Mouse (Mus musculus): ENCODE results near the gene Scg5.

Scg5 gene

GRCm38 (mm10) chr2:113806851-113807577 lies 21.9 kb downstream of the Scg5 start:
- no peak for DNase-seq (ENCODE audit: low spot score in 2 of 2)

GRCm38 (mm10) chr2:113805765-113806164 lies 23.2 kb downstream of the Scg5 start:
- no peak for DNase-seq (ENCODE audit: low spot score in 2 of 2)

- DNase-seq (ENCODE audit: low spot score in 2 of 2) = no peak
Measured at GRCm38 (mm10) chr2:113803753-113804152, 25.2 kb downstream of the Scg5 start.

GRCm38 (mm10) chr2:113800846-113801245 lies 28.1 kb downstream of the Scg5 start:
- no peak for DNase-seq (ENCODE audit: low spot score in 2 of 2)

DNA sequence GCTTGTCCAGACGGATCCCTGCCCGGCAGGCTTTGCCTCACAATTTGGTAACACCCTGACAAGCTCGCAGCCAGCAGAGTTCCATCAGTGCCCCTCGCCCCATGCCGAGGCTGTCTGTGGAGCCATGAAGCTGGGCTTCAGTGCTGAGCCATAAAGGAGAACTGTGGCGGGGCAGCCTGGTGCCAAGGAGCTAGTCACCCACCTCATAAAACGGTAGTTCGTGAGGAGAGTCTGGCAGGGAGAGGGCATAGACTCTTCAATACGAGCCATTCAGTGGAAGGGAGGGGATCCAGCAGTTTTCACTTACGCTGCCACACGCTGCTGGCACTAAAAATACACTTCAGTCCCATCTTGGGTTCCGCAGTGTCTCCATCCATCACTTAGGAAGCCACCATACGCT lies 30.3 kb downstream of the Scg5 start:
- DNase-seq (ENCODE audit: low spot score in 2 of 2) = no peak

GRCm38 (mm10) chr2:113795186-113795585 lies 33.7 kb downstream of the Scg5 start:
- DNase-seq (ENCODE audit: low spot score in 2 of 2) = no peak

DNA sequence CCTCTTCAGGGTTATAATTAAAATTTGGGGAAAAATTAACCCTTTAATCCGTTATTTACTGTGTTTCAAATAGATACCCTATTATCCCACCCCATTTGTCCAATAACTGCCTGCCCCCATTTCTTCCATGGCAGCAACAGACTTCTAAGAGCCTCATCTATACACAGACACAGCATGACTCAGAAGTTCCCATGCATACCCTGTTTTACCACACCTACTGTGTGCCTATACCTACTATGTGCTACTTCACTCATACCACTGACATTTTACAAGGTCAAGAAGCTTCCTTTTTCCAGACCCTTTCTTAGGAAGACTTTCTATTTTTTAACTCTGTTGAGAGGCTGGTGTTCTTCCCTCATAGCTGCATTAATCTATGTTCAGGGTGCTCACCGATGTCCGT lies 35.4 kb downstream of the Scg5 start:
- DNase-seq (ENCODE audit: low spot score in 2 of 2) = no peak

- DNase-seq (ENCODE audit: low spot score in 2 of 2) = no peak
Measured at GRCm38 (mm10) chr2:113788821-113789387, 40.0 kb downstream of the Scg5 start.

GRCm38 (mm10) chr2:113787882-113788281 lies 41.0 kb downstream of the Scg5 start:
- no peak for DNase-seq (ENCODE audit: low spot score in 2 of 2)

- DNase-seq (ENCODE audit: low spot score in 2 of 2) = no peak
Measured at GRCm38 (mm10) chr2:113784851-113785250, 44.1 kb downstream of the Scg5 start.

GRCm38 (mm10) chr2:113781521-113781920 lies 47.4 kb downstream of the Scg5 start:
- DNase-seq (ENCODE audit: low spot score in 2 of 2) = no peak

DNA sequence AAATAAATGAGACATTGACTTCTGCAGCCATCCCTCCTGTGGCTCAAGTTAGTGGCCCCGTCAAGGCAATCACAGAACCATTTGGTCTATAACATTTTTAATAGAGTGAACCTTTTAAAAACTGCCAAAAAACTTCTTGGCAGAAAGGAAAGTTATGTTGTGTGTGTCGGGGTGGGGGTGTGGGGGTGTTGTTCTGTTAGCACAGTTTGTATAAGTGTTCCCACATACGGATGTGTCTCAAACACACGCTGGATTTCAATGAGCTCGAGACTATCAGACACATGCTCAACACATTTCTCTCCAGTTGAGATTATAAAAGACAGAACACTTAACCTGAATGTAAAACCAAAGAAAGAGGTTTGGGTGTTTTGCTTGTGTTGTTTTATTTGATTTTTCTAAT lies 47.8 kb downstream of the Scg5 start:
- DNase-seq (ENCODE audit: low spot score in 2 of 2) = no peak

DNA sequence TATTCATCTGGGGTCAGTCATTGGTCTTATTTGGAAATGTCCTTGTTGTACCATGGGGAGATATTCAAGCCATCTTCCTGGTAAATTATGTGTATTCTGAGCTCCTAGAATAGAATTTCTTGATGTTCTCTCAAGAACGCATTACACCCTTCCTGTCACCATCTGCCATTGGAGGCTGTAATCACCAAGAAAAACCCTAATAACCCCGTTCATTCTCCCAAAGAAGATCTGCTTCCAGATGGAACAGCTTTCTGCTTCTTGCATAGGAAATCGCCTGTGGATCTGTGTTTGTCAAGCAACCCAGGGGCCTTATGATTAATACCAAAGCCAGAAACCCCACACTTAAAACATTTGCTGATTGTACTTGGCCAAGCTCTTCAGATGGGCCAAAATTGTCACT lies 49.6 kb downstream of the Scg5 start:
- DNase-seq (ENCODE audit: low spot score in 2 of 2) = no peak

- no peak for DNase-seq (ENCODE audit: low spot score in 2 of 2)
Measured at GRCm38 (mm10) chr2:113778036-113778435, 50.9 kb downstream of the Scg5 start.

GRCm38 (mm10) chr2:113776297-113776696 lies 52.6 kb downstream of the Scg5 start:
- no peak for DNase-seq (ENCODE audit: low spot score in 2 of 2)

DNA sequence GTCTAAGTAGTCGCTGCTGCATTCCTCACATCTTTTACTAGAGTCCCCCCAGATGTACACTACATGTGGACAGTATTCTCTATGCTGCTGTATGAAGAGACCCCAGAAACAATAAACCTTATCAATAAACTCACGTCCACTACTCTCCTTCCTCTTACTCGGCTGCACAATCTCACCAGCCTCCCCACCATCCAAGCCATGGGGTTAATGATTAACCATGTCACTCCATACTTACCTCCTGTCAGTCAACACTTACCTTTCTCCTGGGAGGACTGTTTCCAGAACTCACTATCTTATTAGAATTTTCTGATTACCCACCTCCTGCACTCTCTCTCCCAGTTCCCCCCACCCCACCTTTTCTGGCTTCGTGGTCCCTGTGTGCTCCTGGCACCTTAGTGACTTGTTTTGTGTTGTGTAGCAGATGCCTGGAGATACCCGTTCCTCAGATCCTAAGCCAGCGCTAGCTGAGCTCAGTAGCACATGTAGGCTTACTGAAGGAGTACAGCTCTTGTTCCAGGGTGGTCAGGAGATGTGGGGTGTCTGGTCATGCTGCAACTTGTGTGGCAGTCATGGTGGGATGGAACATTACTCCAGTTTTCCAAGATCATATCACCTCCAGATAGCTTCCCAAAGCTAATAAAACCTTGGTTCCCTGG lies 54.6 kb downstream of the Scg5 start:
- no peak for DNase-seq (ENCODE audit: low spot score in 2 of 2)

GRCm38 (mm10) chr2:113768541-113769303 lies 60.2 kb downstream of the Scg5 start:
- no peak for DNase-seq (ENCODE audit: low spot score in 2 of 2)

- no peak for DNase-seq (ENCODE audit: low spot score in 2 of 2)
Measured at GRCm38 (mm10) chr2:113765885-113766284, 63.0 kb downstream of the Scg5 start.

DNA sequence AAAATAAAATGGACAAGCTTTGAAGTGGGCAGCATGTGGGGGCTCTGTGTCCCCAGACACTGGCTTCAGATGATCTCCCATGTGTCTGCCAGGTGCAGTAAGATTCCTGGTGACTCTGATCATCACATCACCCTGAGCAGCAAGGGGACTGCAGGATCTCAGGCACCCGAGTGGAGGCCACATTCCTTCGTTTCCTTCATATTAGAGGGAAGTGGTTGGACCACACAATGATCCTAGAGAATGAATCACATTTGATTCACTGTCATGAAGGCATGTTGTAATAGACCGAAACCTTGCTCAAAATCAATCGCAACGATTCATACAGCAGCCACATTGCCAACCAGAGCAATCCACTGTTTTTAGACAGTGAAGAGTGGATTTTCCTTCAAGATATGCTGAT lies 64.0 kb downstream of the Scg5 start:
- no peak for DNase-seq (ENCODE audit: low spot score in 2 of 2)

- DNase-seq (ENCODE audit: low spot score in 2 of 2) = no peak
Measured at GRCm38 (mm10) chr2:113758311-113759161, 70.4 kb downstream of the Scg5 start, which contains the start of gene Grem1. Grem1 (minus strand) TSS chr2:113758646.

DNA sequence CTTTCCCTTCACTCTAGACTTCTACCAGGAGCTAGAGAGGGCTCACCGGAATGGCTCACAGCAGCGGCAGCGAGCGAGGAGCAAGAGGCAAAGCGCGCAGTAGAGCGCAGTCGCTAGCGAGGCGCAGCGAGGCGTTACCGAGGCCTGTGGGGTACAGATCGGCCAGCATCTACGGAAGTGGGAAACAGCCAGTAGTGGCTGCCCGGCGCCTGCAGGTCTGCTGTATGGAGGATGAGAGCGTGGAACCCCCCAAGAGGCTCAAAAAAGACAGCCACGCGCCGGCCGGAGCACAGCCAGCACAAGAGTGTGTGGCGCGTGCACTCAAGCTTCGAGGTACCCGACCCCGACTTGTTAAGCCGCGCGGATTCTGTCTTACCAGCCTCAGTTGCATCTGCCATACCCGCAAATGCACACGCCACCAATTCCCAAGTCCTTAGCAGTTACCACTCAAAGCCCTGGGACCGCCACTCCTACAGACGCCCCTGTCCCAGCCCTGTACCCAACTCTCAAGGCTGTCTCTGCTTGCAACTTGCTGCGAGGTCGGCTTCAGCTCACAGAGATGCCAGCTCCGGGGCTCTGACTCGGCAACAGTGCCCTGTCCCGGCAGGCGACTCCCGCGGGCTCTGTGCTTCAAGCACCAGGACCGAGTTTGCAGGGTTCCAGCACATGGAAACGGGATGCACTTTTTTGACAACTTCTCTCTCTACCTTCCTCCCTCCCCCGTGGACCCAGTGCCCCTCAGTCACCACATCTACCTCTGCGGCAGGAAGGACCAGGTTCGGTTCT lies 71.2 kb downstream of the Scg5 start:
- no peak for DNase-seq (ENCODE audit: low spot score in 2 of 2)

Data from spleen, postnatal 36 days (tissue).